Mouse (Mus musculus) sigmoid colon, adult 10 weeks (tissue): ENCODE results near the gene Epha10. TPM values are rescaled to one million over a fixed set of nuclear protein-coding genes. Genes with fewer than 3 reads are reported as not detected.

Experiments
- polyA plus RNA-seq: library from polyadenylated mRNA; stranded (reverse); fragments of 350-450 nt; fragmentation: Illumina TruSeq; extraction: RNeasy Lipid Tissue Mini Kit (QIAGEN cat#74804); gene quantifications from one replicate; pipeline ENCODE4 v1.2.3, GENCODE M21; 2014; ENCODE audit warnings: low read depth, low replicate concordance

Epha10 gene
- not detected for polyA plus RNA-seq

DNA sequence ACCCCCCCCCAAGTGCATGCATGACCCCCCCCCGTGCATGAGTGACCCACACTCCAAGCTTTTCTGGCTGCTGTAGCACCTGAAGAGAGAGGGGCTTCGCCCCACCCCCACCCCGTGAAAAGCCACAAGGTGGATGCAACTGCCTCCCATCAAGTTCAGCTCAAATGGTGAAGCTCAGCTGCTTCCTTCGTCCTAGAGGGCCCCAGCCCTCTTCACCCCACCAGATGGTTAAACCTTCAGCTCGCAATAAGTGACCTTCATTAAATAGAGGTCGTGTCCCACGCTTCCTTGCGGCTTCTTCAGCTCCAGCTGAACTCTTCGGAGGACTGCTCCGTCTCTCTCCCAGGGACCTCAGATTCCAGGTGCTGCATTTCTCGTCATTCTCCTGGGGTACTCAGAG is at the start of gene Epha10:
Gene Epha10 (plus strand): TSS at position 301 of the 400 bp plus-strand sequence.

DNA sequence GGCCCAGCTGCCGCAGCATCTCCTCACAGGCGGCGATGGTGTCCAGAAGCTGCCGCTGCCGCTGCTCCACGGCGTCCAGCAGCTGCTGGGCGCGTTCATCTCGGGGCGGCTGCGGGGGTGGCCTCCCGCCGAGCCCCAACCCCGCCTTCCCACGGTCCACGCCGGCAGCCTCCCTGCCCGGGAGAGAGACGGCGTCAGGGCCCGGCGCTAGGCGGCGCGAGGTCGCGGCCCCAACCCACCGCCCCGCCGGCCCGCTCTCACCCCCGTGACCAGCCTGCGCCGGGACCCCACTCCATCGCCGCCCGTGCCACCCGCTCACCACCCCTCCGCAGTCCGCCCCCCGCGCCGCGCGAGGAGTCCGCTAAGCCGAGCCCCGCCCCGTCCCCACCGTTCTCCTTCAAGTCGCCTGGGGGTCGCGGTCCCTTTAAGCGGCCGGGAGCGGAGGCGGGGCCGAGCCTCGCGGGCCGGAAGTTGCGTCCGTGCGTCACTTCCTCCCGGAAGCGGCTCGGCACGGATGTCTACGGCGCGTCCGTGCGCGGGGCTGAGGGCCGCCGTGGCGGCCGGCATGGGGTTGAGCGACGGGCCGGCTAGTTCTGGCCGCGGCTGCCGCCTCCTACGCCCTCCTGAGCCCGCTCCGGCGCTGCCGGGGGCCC is 30.3 kb upstream of the Epha10 start, which contains the start of gene Yrdc:
Gene Yrdc (plus strand): TSS at position 419 of the 653 bp plus-strand sequence.

DNA sequence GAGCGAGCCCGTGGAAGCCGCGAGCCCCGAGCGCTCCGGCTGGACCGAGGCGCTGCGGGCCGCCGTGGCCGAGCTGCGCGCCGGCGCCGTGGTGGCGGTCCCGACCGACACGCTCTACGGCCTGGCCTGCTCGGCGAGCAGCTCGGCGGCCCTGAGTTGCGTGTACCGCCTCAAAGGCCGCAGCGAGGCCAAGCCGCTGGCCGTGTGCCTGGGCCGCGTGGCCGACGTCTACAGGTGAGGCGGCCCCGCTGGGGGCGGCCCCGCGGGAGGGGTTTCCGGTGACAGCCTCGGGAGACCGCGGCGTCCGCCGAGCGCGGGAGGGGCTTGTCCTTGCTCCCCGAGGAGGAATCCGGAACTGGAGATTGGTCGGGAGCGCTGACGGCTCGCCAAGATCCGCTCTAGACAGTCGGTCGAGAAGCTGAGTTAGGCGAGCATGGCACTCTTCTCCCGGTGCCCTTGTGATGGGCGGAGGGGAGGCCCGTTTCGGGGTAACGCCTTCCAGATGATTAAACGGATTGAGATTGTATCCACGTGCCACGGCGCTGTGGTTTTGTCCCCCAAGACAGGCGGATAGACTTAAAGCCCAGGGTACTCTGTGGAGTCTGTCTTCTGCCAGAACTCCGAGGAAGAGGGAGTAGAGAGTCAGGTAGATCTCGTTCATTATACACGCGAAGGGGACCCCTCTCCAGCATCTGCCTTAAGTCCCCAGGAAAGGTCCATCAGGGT is 29.6 kb upstream of the Epha10 start, which contains the start of gene 1110065P20Rik:
Gene 1110065P20Rik (minus strand): TSS at position 264 of the 726 bp plus-strand sequence.

DNA sequence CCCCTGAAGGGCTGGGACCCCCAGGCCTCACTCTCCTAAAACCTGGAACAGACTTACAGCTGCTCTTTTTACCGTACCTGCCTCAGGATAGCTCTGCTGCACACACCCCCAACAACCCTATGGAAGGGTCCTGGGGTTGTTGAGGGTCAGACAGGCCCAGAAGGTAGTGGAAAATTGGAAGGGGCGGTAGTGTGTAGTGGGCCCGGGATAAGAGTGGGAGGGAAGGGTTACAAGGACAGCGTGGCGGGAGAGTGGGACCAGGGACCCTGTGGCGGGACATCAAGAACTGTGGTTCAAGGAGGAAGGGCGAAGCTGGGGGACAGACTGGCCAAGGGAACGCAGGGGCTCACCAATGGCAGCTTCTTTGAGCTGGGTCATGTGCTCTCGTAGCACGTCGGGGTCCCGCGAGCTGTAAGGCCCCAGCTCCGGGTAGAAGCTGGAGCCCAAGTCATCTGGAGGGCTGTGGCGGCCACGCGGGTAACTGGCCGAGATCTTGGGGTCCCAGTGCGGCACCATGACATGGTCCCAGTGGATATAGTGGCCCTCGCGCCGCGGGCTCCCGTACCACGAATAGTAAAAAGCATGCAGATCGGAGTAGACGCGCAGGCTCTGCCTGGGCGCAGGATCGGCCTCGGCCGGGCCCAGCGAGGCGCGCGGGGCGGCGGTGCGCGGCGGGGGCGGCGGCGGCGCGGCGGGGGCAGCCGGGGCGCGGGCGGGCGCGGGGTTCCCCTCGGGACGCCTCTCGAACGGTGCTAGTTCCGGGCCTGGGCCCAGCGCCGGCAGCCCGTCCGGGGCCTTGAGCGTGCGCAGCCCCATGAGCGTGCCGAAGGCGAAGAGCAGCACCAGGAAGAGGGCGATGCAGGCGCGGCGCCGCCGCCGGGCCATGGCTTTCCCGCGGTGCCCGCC is 19.2 kb upstream of the Epha10 start, which contains the start of gene Maneal:
Gene Maneal (minus strand): TSS at position 889 of the 906 bp plus-strand sequence.

DNA sequence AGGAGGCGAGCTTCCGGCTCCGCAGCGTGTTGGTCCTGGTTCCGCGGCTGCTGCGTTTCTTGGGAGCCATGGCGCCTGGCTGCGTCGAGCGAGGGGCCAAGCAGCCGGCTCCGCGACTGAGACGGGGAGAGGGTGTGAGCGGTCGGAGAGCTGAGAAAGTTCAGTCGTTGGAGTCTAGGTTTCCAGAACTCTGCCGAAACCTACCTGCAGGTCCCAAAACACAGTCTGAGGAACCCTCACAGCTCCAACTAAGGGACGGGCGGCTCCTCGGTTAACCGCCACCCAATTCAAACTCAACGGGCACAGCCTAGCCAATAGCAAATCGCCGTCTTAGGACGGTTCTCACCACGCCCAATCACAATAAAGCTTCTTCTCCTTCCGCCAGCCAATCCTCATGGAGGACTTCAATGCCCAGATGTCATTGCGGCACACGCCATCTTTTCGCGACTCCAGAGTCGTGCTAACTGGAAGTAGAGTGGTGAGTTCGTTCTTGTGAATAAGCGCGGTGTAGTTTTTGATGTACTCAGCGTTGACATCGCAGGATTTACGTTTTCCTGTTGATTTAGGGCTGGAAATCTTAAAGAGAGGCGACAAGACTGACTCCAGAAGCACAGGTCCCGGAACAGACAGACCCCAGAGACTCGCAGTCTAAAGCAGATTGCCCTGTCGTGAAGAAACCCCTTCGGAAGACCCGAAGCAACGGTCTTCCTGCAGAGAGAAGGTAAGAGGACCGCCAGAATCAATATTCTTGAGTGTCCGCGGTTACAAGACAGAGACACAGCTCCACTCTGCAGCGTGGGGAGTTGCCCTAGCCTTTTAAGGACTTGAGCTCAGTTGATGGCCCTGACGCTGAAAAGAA is 56.1 kb downstream of the Epha10 start, which contains the start of gene 9930104L06Rik:
Gene 9930104L06Rik (plus strand): TSS at position 436 of the 859 bp plus-strand sequence.

DNA sequence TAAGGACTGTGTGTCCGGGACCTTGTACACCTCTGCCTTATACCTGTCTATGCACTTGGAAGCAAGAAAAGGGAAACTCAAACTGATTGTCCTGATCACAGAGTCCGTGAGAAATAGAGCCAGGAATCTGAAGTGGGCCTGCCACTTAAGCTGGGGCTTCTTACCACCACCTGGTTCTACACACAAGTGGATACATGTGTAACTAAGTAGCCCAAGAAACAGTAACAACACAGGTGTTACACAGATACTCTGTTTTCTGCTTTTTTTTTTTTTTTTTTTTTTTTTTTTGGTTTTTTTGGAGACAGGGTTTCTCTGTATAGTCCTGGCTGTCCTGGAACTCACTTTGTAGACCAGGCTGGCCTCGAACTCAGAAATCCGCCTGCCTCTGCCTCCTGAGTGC is 58.5 kb downstream of the Epha10 start, which contains the start of gene Cdca8:
Gene Cdca8 (minus strand): TSS at position 101 of the 400 bp plus-strand sequence.

Other genes starting within 250 kb of the Epha10 start
- gene Pou3f1, start 224.1 kb upstream of the Epha10 start, polyA plus RNA-seq: not detected
- 91.4 TPM for gene Utp11, start 187.3 kb upstream of the Epha10 start, polyA plus RNA-seq
- gene Fhl3, start 180.2 kb upstream of the Epha10 start, polyA plus RNA-seq: not detected
- 33.8 TPM for gene Sf3a3, start 166.1 kb upstream of the Epha10 start, polyA plus RNA-seq
- gene Inpp5b, start 139.0 kb upstream of the Epha10 start, polyA plus RNA-seq: 17.5 TPM
- gene Mtf1, start 78.8 kb upstream of the Epha10 start, polyA plus RNA-seq: 15.1 TPM
- 21.5 TPM for gene Yrdc, start 30.2 kb upstream of the Epha10 start, polyA plus RNA-seq
- gene 1110065P20Rik, start 29.7 kb upstream of the Epha10 start, polyA plus RNA-seq: 1.2 TPM
- 0.25 TPM for gene Maneal, start 18.7 kb upstream of the Epha10 start, polyA plus RNA-seq
- gene 9930104L06Rik, start 56.1 kb downstream of the Epha10 start, polyA plus RNA-seq: 7.7 TPM
- gene Cdca8, start 58.4 kb downstream of the Epha10 start, polyA plus RNA-seq: 26.0 TPM
- gene Rspo1, start 105.5 kb downstream of the Epha10 start, polyA plus RNA-seq: 0.22 TPM
- 51.8 TPM for gene Gnl2, start 135.7 kb downstream of the Epha10 start, polyA plus RNA-seq
- gene Dnali1, start 184.8 kb downstream of the Epha10 start, polyA plus RNA-seq: not detected
- gene Snip1, start 185.8 kb downstream of the Epha10 start, polyA plus RNA-seq: 14.0 TPM
- gene Meaf6, start 204.2 kb downstream of the Epha10 start, polyA plus RNA-seq: 36.0 TPM
- 0.41 TPM for gene Zc3h12a, start 246.9 kb downstream of the Epha10 start, polyA plus RNA-seq